Mouse (Mus musculus) adrenal gland, adult (tissue): ENCODE results near the gene Plch1.

Source experiments
- DNase-seq, 2 experiments: peaks; one replicate each; pipeline ENCODE4 v3.0.0; 2022 to 2023; ENCODE audit warnings: low spot score in 1 of 2; ENCODE audit not compliant: inconsistent age in 2 of 2

Gene Plch1

GRCm38 (mm10) chr3:63726667-63727342 lies 172.5 kb downstream of the Plch1 start:
- no peak for DNase-seq

GRCm38 (mm10) chr3:63693694-63694093 lies 205.6 kb downstream of the Plch1 start:
- DNase-seq = no peak

GRCm38 (mm10) chr3:63692727-63693126 lies 206.5 kb downstream of the Plch1 start:
- DNase-seq = no peak

GRCm38 (mm10) chr3:63668779-63669178 lies 230.5 kb downstream of the Plch1 start:
- no peak for DNase-seq

GRCm38 (mm10) chr3:63665307-63665706 lies 234.0 kb downstream of the Plch1 start:
- DNase-seq = no peak

- DNase-seq = no peak
Observed at GRCm38 (mm10) chr3:63664575-63665243, 234.6 kb downstream of the Plch1 start.
